Mouse (Mus musculus) retina, postnatal 7 days (tissue): ENCODE results near the gene Khnyn.

Experiments used
- DNase-seq: peaks from one replicate; pipeline ENCODE4 v3.0.0-alpha.2; 2012; ENCODE audit warnings: low read depth, low spot score

The Khnyn gene

DNA sequence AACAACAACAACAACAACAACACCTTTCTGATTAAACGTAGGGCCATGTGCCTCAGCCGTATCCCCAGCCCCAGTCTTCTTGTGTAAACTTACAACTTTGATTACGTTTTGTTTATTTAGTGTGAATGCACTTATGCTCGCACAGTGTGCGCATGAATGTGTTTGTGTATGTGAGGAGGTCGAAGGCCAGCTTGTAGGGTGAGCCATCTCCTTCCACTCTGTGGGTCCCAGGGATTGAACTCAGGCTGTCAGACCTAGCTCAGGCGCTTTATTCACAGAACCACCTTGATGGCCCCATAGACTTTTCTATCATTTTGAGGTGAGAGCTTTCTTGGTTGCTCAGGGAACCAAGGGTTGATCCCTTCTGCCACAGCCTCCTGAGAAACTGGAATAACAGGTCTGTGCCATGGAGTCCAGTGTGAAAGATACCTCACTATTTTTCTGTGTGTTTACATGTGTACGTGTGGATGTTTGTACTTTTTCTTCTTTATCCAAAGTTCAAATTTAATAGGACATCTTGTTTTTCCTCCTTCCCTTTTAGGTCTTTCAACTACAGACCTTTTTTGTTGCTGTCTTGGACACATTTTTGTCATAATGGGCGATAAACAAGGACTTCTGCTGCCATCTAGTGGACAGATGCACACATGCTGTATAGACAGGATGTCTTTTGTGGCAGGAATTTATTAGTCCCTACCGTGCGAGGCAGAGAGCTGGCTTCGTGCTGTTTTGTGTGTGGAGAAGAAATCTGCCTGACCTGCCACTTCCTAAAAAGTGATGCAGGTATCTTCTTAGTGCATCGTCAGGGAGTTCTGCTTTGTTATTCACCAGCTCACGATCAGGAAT, 33.7 kb downstream of the Khnyn start:
- DNase-seq: peak; percentile 83

DNA sequence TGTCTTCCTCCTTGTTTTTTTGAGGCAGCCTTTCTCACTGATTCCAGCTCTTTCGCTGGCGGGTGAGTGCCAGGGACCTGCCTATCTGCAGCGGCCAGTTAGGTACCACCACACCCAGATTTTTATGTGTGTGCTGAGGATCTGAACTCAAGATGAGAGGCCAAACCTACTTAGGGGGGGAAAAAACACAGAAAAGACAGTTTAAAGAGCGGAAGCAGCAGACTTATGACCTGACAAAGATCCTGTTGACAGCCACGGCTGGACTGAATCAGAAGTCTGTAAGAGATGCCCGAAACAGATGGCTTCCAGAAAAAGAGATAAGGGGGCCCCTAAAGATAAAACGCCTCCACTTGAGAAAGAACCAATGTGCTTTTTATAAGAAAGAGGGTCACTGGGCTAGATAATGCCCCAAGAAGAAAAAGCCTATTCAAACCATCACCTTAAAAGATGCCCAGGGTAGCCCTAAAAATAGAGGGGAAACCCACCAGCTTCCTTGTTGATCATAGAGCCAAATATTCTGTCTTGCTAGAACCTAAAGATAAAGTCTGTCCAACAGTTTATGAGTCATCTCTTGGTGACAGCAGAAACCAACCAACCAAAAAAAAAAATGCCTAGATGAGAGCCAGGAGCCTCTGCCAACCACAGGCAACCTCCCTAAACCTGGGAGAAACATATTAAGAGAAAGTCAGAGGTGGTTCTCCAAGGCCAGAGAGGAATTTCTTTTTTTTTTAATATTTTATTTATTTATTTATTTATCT, 37.9 kb downstream of the Khnyn start:
- DNase-seq: no peak

DNA sequence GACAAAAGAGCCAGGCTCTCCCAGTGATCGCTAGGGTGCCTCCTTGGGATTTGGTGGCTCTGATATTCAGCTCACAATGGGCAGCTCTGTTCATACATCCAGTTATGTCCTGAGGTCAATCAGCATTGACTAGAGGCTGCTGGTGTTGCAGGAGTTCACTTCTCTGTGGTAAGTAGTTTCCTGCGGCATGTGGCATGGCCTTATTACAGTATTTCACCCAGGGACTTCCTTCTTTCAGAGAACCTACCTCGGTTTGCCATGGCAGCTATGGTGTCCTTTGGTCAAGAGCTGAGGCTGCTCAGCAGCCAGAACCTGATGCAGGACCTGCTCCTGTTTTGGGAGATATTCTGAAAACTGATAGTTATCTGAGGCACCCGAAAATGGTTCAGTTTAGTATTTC, 42.1 kb downstream of the Khnyn start:
- no peak for DNase-seq

DNA sequence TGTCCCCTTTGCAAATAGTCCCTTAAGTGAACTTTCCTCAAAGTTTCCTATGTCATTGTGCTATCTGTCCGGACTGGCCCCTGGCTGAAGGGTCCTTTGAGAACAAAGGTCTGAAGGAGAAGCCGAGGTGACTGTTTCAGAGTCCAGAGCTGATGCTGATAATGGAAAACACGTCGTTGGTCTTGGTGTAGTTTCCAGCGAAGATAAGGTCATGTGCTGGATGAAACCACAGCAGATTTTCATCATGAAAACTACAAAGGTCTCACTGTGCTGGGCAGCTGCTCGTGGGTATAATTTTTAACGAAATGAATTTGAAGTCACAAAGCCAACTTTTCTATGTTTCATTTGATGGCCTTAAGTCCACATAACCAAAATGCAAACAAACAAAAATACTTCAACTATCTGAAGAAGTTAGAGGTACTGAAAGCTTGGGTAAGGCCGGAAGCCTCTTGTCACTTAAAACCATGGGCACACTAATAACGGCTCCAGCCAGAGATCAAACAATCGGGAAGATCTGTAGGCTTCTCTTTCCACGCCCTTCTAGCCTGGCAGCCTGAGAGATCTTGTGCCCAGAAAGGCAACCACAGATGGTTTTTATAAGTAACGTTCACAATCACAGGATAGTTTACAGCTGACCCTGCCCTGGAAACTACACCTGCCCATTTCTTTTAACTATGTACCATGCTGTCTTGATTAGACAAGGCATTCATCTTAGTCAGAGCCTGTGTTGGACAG, 44.7 kb downstream of the Khnyn start:
- DNase-seq: no peak

DNA sequence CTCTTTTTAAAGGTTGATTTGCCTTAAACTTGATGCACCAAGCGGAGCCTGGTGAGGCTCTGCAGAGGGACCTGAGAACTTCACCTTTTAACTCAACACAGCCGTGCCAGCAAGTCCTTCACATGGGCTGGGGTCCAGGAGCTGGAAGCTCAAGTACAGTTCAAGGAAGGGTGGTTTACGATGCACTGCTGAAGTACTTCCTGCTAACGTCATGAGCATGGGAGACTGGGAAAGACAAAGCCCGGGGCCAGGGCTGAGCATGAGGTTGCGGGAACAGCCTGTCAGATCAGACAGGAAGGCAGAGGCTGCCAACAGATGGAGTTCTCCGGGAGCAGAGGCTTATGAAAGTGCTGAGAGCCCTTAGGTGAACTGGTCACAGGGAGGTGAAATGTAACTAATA, 48.8 kb downstream of the Khnyn start:
- no peak for DNase-seq

DNA sequence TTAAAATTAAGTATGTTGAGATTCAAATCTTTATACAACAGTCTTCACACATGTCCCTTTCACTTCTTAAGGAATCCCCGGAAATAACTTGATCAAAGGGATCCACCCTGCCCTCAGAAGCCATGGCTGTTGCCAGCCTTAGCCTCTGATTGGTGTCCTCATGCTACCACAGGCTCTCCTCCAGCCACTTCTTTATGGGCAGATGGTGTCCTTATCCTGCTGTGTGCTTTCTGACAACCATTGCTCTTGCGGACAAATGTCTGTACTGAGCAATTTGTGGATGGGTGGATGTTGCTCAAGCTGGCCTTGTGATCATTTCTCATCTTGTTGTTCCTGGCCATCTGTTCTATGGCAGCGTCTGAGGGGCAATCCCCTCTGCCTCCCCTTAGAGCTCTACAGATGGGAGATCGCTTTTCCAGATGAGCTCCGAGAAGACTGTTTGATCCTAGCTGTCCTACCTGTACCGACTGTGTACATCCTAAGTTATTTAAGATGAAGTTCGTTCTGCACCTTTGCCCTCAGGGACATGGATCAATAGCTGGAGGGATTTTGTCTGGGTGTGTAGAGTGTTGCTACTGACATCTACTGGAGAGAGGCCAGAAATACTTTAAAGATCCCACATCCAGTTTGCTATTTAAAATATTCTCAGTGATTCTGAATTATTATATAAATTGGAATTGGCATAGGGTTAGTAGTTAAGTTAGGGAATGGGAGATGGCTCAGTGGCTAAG, 55.5 kb downstream of the Khnyn start:
- DNase-seq: no peak

DNA sequence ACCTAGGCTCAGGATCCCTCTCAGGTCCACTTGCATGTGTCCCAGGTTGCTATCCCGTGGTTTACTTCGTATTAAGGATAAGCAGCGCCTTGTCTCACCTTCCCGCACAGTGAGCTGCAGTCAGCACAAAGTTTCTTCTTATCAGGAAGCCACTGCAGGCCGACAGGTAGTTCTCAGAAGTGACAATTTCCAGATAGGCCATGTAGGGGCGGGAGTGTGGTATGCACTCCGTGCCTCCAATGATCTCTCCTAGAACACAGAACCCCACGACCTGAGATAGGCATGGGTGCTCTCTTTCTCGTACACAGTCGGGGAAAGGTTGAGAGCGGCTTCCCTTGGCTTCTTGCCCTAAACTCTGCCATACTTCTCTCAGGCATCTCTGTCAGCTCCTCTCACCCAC, 58.9 kb downstream of the Khnyn start:
- DNase-seq: no peak

DNA sequence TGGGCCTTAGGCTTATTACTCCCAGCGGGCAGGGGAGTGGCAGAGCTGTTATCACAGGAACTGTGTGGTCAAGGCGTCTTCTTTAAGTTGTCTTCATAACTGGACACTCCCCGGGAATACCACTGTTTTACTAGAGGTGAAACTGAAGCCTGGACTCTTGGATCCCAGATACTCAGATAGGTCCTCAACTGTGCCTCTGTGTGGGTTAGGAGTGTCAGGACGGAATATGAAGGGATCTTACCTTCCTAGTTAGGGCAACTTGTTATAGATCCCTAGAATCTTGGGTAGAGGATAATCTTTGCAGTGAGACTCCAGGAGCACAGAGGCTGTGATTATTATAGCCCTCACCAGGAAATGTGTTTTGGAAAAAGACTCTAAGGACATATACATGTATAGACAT, 59.8 kb downstream of the Khnyn start, which contains the start of gene Cma1:
Cma1 (minus strand) TSS at position 101 of the 400 bp plus-strand sequence.
- no peak for DNase-seq

DNA sequence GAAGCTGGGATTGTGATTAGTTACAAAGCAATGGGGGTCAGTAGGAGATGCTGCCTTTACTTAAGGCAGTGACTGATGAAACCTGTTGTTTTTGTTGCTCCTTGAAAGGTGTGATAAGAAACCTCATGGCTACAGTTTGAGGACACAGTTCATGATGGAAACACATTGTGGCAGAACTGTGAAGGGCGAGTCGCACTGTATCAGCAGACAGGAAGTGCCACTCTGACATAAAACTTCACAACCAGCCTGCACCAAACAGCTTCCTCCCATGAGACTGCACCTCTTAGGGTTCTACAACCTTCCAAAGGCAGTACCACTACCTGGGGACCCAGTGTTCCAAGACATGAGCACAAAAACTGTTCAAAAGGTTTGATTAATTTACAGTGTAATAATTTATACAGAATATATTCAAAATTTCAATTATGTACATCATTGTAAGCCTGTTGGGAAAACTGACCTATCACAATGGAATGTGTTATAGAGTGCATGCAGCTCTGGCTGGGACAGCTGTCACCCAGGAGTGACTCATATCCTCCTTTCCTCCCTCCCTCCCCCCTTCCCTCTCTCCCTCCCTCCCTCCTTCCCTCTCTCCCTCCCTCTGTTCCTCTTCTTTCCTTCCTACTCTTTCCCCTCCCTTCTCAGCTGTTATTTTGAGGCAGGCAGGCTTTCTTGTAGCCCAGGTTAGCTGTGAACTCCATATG, 61.7 kb downstream of the Khnyn start:
- DNase-seq: no peak
